Mouse (Mus musculus) liver, adult 2 months (tissue): Measurements from ENCODE around the gene Acsf2.

ENCODE experiments used
- CTCF ChIP-seq: fragments of 200-500 bp; IDR thresholded peaks from 2 replicates; pipeline ENCODE4 v1.5.1; 2011; ENCODE audit warnings: low read depth, low read length, control low read depth
- POLR2A ChIP-seq: fragments of 200-500 bp; IDR thresholded peaks from 2 replicates; pipeline ENCODE4 v1.6.1; 2011; ENCODE audit warnings: low read length, control low read depth; ENCODE audit not compliant: insufficient read depth; ENCODE audit errors: extremely low read depth

- TF ChIP-seq POLR2A (no peak), CTCF (no peak)
These were observed 51.8 kb downstream of the Acsf2 start for GRCm38 (mm10) chr11:94549691-94550441.
